Mouse (Mus musculus) liver, embryonic 14.5 days (tissue): ENCODE results near the gene Carmil1. TPM values are rescaled to one million over a fixed set of nuclear protein-coding genes. Genes with fewer than 3 reads are reported as not detected.

Experiments
- ATAC-seq: fragments of 200-750 bp; cut with Nextera tagmentation; 2 replicates; pipeline ENCODE4 v1.8.0; 2017; ENCODE audit warnings: moderate number of reproducible peaks, mild to moderate bottlenecking, moderate library complexity; ENCODE audit not compliant: insufficient read depth
- DNase-seq, 3 experiments: peaks; one replicate each; pipeline ENCODE4 v3.0.0-alpha.2; 2012 to 2013; ENCODE audit warnings: low read depth in 3 of 3, low spot score in 3 of 3
- H3K27ac ChIP-seq: fragments of 300-500 bp; sonication (generic); 2 replicates; pipeline ENCODE4 v1.5.1; 2014; ENCODE audit warnings: moderate library complexity, mild to moderate bottlenecking, control low read depth, inconsistent platforms
- H3K27me3 ChIP-seq: fragments of 300-500 bp; sonication (generic); 2 replicates; pipeline ENCODE4 v1.6.1; 2014; ENCODE audit warnings: mild to moderate bottlenecking, low read length, moderate library complexity; ENCODE audit not compliant: control insufficient read depth, insufficient read depth
- H3K36me3 ChIP-seq: fragments of 300-500 bp; sonication (generic); replicated peaks from 2 replicates; pipeline ENCODE4 v1.6.1; 2014; ENCODE audit warnings: low read depth; ENCODE audit not compliant: control insufficient read depth, insufficient read depth
- H3K4me1 ChIP-seq, 2 experiments: fragments of 200-500 bp in 1 of 2; fragments of 300-500 bp in 1 of 2; sonication (generic) in 1 of 2; replicated peaks; 2 replicates each; pipeline ENCODE4 v1.6.1; 2012 to 2014; ENCODE audit warnings: antibody characterized with exemption in 1 of 2, inconsistent platforms in 1 of 2, low read length in 1 of 2; ENCODE audit not compliant: control insufficient read depth in 2 of 2, insufficient read depth in 2 of 2
- H3K4me2 ChIP-seq: fragments of 300-500 bp; sonication (generic); 2 replicates; pipeline ENCODE4 v1.6.1; 2014; ENCODE audit warnings: low read depth, mild to moderate bottlenecking, control low read depth, moderate library complexity
- H3K4me3 ChIP-seq, 2 experiments: fragments of 200-500 bp in 1 of 2; fragments of 300-500 bp in 1 of 2; sonication (generic) in 1 of 2; 2 replicates each; pipeline ENCODE4 v1.5.1; 2012 to 2014; ENCODE audit warnings: low read depth in 2 of 2, low read length in 2 of 2, mild to moderate bottlenecking in 2 of 2, control low read depth in 1 of 2, inconsistent platforms in 1 of 2, moderate library complexity in 1 of 2; ENCODE audit not compliant: insufficient read depth in 1 of 2
- H3K9ac ChIP-seq: fragments of 300-500 bp; sonication (generic); replicated peaks from 2 replicates; pipeline ENCODE4 v1.6.1; 2014; ENCODE audit warnings: mild to moderate bottlenecking, control low read depth, moderate library complexity
- H3K9me3 ChIP-seq: fragments of 300-500 bp; sonication (generic); 2 replicates; pipeline ENCODE4 v1.6.1; 2016; ENCODE audit warnings: low read length, mixed read lengths; ENCODE audit not compliant: control insufficient read depth
- CTCF ChIP-seq: IDR thresholded peaks from 2 replicates; pipeline ENCODE4 v1.5.1; 2016; ENCODE audit warnings: antibody characterized with exemption, low read depth, control low read depth
- EP300 ChIP-seq: IDR thresholded peaks from 2 replicates; pipeline ENCODE4 v1.6.1; 2016; ENCODE audit warnings: antibody characterized with exemption, low read depth
- WGBS: fragments of 180-500 bp; shearing (Covaris S2); extraction: QIAGEN DNeasy Blood & Tissue Kit; methylation state at CpG from one replicate; pipeline ENCODE4 v1.1.7; 2014; ENCODE audit not compliant: insufficient replicate concordance; 5-methylcytosine and 5-hydroxymethylcytosine counted together
- polyA plus RNA-seq, 2 experiments: library from polyadenylated mRNA; depleted of rRNA in 1 of 2; stranded (reverse) in 1 of 2; unstranded in 1 of 2; fragments of >200 nt; fragmentation: Nextera tagmentation in 1 of 2; extraction: Ambion mirVana in 1 of 2; gene quantifications; 2 replicates each; pipeline versions ENCODE4 v1.2.1 to v1.2.3; 2012 to 2014

Gene Carmil1
- polyA plus RNA-seq, 2 experiments: 1.8 to 4.2 TPM

- Histone ChIP-seq H3K4me1 (no peaks in the 10 kb centered on the region), H3K4me2 (no peak overlapping the region), H3K9ac (no peak overlapping the region), H3K9me3 (no peaks in the 10 kb centered on the region), H3K36me3 (no peaks in the 10 kb centered on the region), H3K27me3 (no peaks in the 10 kb centered on the region), H3K4me3 (no peak overlapping the region), H3K27ac (no peak overlapping the region)
- WGBS: 49% methylated on average over 6 of the region's 6 CpGs
- no peak for TF ChIP-seq CTCF
- TF ChIP-seq EP300: no peak
- no peak for ATAC-seq
- no peak for DNase-seq
Measured at GRCm38 (mm10) chr13:24232750-24233149, 47.8 kb downstream of the Carmil1 start.

GRCm38 (mm10) chr13:24231746-24232483 is 48.7 kb downstream of the Carmil1 start:
- ATAC-seq: no peak
- H3K9me3 ChIP-seq: no peaks in the 10 kb centered on the region
- 61% methylated on average over 10 of the region's 10 CpGs for WGBS
- no peak for TF ChIP-seq CTCF
- no peak for TF ChIP-seq EP300
- no peaks in the 10 kb centered on the region for H3K4me1 ChIP-seq
- no peak overlapping the region for H3K27ac ChIP-seq
- H3K36me3 ChIP-seq: no peaks in the 10 kb centered on the region
- H3K9ac ChIP-seq: no peak overlapping the region
- H3K27me3 ChIP-seq: no peaks in the 10 kb centered on the region
- no peak overlapping the region for H3K4me3 ChIP-seq
- no peak for DNase-seq
- H3K4me2 ChIP-seq: no peak overlapping the region

GRCm38 (mm10) chr13:24231146-24231545 is 49.4 kb downstream of the Carmil1 start:
- 64% methylated on average over 2 of the region's 2 CpGs for WGBS
- DNase-seq (no peak), ATAC-seq (no peak)

GRCm38 (mm10) chr13:24230541-24231095 is 50.0 kb downstream of the Carmil1 start:
- no peaks in the 10 kb centered on the region for H3K27me3 ChIP-seq
- 54% methylated on average over 4 of the region's 4 CpGs for WGBS
- no peak overlapping the region for H3K4me2 ChIP-seq
- H3K4me3 ChIP-seq: no peak overlapping the region
- H3K9me3 ChIP-seq: no peaks in the 10 kb centered on the region
- TF ChIP-seq CTCF (no peak), EP300 (no peak)
- no peak overlapping the region for H3K9ac ChIP-seq
- no peak overlapping the region for H3K27ac ChIP-seq
- H3K4me1 ChIP-seq: no peaks in the 10 kb centered on the region
- H3K36me3 ChIP-seq: no peaks in the 10 kb centered on the region
- DNase-seq (no peak), ATAC-seq (no peak)

More at GRCm38 (mm10) chr13:24231146-24231545, 49.4 kb downstream of the Carmil1 start:
- Histone ChIP-seq H3K4me2 (no peak overlapping the region), H3K4me1 (no peaks in the 10 kb centered on the region), H3K27me3 (no peaks in the 10 kb centered on the region), H3K4me3 (no peak overlapping the region), H3K27ac (no peak overlapping the region), H3K9ac (no peak overlapping the region), H3K9me3 (no peaks in the 10 kb centered on the region), H3K36me3 (no peaks in the 10 kb centered on the region)
- no peak for TF ChIP-seq EP300
- no peak for TF ChIP-seq CTCF

- H3K4me2 ChIP-seq: no peak overlapping the region
- no peaks in the 10 kb centered on the region for H3K9me3 ChIP-seq
- no peak for TF ChIP-seq CTCF
- TF ChIP-seq EP300: no peak
- peaks cover 0 to 3% of the 10 kb centered on the region in 2 experiments; a peak in 1 of 4 replicates for H3K4me1 ChIP-seq
- no peaks in the 10 kb centered on the region for H3K27me3 ChIP-seq
- no peaks in the 10 kb centered on the region for H3K36me3 ChIP-seq
- DNase-seq (no peak), ATAC-seq (no peak)
- WGBS: 63% methylated on average over 8 of the region's 8 CpGs
- H3K27ac ChIP-seq: no peak overlapping the region
- H3K4me3 ChIP-seq: no peak overlapping the region
- H3K9ac ChIP-seq: no peak overlapping the region
Measured at GRCm38 (mm10) chr13:24223425-24224201, 57.0 kb downstream of the Carmil1 start.
